Mouse (Mus musculus) MN1 (cell line): ENCODE data around the gene Hist2h4.

ENCODE experiments used
- DNase-seq: peaks from one replicate; pipeline ENCODE4 v3.0.0-alpha.2; 2016; ENCODE audit warnings: low spot score

The Hist2h4 gene

GRCm38 (mm10) chr3:96226695-96227648 lies 36.1 kb downstream of the Hist2h4 start:
- peak; percentile 56 for DNase-seq

DNA sequence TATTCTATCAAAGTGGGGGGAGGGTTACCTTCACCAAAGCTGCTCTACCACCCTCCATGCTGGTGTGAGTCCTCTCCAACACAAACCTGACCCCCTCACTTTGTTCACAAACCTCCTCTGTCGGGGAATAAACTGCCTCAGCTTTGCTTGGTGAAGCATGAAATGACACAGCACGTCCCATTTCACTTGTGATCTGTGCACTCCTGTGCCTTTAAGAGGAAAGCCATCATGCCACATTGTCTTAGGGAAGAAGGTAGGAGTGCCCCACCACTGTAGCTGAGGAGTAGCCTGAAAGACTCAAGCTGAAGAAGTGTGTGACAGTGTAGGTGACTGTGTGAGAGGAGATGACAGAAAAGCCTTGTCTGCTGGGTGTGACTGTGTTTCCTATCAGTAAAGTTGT lies 37.7 kb downstream of the Hist2h4 start:
- no peak for DNase-seq

GRCm38 (mm10) chr3:96222774-96223173 lies 40.3 kb downstream of the Hist2h4 start:
- no peak for DNase-seq

DNA sequence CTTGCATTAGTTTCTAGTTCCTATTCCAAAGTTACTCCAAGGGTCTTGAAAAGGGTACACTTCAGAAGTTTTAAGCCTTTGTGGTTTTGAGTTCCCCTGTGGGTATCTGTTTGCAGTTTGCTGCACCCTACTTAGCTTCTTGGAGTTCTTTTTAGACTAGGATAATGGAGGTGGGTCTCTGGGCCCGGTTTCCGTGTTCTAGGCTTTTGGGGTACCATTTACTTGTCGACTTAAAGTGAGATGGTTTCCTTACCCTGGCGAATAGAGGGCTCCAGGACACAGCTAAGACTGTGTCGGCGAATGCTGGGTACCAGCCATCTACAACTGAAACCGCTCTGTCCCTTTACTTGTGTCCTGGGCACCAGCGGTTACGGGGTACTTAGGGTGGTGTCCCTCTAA lies 41.5 kb downstream of the Hist2h4 start:
- DNase-seq, result peak; percentile 34

- DNase-seq, result peak; percentile 94
These were observed 42.1 kb downstream of the Hist2h4 start, which contains the start of the genes Hist2h2ac and Hist2h2be for GRCm38 (mm10) chr3:96220765-96221639. TSS of gene Hist2h2ac (minus strand) at chr3:96220880. TSS of gene Hist2h2be (plus strand) at chr3:96221119.

DNA sequence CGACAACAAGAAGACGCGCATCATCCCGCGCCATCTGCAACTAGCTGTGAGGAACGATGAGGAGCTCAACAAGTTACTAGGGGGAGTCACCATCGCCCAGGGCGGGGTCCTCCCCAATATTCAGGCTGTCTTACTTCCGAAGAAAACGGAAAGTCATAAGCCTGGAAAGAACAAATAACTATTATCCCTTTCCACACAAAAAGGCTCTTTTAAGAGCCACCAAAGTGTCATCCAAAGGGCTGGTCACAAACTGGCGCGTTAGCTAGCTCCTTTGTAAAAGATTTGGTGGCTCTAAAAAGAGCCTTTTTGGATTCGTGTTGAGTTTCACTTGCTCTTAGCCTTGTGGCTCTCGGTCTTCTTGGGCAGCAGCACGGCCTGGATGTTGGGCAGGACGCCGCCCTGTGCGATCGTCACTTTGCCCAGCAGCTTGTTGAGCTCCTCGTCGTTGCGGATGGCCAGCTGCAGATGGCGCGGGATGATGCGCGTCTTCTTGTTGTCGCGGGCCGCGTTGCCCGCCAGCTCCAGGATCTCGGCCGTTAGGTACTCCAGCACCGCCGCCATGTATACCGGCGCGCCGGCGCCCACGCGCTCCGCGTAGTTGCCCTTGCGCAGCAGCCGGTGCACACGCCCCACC lies 42.9 kb downstream of the Hist2h4 start:
- peak; percentile 67 for DNase-seq

DNA sequence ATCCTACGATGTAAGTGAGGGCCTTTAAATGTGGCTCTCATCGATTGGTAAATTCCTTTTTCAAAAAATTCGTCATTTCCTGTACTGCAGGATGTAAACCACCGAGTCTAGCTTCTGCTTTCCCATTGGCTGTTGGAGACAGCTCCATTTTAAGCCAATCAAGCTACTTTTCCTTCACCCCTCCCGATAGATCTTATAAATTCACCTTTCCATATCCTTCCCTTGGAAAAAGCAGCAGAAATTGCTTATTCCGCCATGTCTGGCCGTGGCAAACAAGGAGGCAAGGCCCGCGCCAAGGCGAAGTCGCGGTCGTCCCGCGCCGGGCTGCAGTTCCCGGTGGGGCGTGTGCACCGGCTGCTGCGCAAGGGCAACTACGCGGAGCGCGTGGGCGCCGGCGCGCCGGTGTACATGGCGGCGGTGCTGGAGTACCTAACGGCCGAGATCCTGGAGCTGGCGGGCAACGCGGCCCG lies 43.4 kb downstream of the Hist2h4 start, which contains the start of the genes Bola1 and Hist2h2ab:
Bola1 (minus strand) TSS at position 49 of the 470 bp plus-strand sequence.
Hist2h2ab (plus strand) TSS at position 205 of the 470 bp plus-strand sequence.
- peak; percentile 87 for DNase-seq

- peak; percentile 63 for DNase-seq
These were observed 43.9 kb downstream of the Hist2h4 start for GRCm38 (mm10) chr3:96219191-96219641.
